Mouse (Mus musculus) monocyte, adult 5-6 weeks (primary cell): ENCODE measurements around the gene C1s2. TPM values are rescaled to one million over a fixed set of nuclear protein-coding genes. Genes with fewer than 3 reads are reported as not detected.
"Not testable (repeated sequence)": the region's sequence is repeated elsewhere in the genome, so short reads cannot be mapped to it uniquely, and the experiment has no call there.

Experiments used
- ATAC-seq: fragments of 153-309, 156-312 bp; replicated peaks from 2 replicates; pipeline ENCODE4 v1.8.0; 2017; ENCODE audit warnings: mild to moderate bottlenecking; ENCODE audit not compliant: low TSS enrichment, insufficient number of reproducible peaks, severe bottlenecking, poor library complexity, low FRiP score
- total RNA-seq: library from RNA; stranded (forward); fragments of 200-1000, 200-491, 200-594 nt; gene quantifications from 3 replicates; pipeline ENCODE4 v1.2.3, GENCODE M21; 2017

Gene C1s2
- total RNA-seq, 1 experiment from 2014 or later = not detected

DNA sequence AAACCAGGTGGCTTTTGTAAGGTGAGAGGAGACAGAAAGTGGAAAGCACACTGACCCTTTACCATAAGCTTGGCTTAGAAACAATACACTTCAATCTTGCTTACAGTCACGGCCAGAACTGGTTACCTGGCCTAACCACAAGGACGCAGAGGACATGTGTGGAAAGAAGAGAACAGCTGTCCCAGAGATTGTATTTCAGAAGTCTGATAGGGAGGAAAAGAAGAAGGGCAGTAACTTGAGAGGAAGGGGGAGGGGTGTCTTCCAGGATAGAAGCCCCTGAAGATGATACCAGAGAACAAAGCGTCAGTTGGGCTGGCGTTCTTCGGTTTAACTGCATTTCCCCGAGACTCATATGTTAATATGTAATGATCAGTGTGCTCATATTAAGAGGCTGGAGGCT is 20.0 kb upstream of the C1s2 start:
- ATAC-seq = no peak

DNA sequence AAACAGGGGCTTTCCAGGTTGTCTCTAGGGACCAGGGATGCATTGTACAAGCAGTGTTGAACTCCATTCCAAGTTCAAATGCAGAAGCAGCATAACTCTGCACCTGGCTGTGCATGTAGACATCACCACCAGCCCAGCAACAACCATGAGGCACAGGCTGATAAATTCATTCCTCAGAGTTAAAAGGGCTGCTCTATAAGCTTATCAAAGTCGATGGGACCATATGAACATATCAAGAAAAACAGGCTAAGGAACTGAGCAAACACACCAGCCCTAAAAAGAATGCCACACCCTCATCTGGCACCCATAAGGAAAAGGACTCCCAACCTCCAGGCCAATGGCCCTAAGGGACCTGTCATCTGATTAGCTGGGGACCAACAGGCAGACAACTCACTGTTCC is 10.5 kb upstream of the C1s2 start:
- ATAC-seq = no peak

DNA sequence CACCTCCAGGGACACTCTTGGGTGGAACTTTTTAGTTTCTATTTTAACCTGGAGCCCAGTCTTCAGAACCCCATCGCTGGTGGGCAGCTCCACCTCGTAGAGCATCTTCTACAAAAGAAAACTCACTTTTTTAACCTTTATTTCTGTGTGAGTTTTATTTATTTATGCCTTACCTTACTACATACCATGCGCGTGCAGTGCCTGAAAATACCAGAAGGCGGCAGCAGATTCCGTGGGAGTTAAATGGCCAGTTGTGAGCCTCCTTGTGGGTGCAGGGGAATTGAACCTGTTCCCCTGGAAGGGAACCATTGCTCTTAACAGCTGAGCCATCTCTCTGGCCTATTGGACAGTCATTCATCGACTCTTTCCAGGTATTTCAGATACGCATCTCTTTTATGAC is 5.1 kb upstream of the C1s2 start:
- ATAC-seq = peak; percentile 65

DNA sequence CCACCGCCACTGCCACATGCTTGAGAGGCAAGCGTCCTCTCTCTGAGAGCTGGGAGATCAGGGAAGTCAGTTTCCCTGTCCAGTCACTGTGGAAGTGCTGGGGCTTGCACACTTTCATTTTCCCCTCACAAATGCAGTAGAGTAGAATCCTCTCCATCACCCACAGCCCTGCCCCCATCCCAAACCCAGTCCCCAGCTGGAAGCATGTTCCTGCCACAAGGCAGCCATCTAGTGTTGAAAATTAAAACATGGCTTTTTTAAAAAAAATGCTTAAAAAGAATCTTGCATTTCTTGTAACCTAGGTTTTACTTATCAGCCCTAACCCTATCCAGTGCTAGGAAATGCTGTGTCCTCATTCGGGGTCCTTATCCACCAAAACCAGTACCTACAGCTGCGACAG is 4.2 kb upstream of the C1s2 start:
- ATAC-seq = no peak

DNA sequence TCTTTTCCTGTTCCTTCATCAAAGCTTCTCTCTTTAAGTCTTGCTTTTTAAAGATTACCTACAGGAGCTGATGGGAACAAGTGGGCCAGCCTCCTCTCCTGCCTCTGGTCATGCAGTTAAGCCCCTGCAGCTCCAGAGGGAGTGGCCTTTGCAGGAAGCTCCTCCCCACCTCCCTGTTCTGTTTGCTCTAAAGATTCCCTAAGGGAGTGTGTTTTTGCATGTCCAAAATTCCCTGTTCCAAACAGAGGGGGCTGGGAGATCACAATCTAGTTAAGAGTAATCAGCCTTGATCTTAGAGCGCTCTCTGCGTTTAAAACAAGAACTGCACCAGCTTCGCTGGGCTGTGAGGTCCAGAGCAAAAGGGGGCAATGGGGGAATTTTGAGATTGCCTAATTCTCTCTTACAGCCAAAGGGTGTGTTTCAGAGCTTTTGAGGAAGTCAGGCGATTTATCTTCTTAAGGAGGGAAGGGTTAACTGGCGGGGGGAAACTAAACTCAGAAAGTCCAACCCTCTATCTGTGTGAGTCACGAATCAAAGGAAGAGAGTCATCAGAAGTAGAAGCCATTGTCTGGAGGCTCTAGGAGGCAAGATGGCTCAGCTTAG is 1.1 kb upstream of the C1s2 start:
- peak; percentile 57 for ATAC-seq

DNA sequence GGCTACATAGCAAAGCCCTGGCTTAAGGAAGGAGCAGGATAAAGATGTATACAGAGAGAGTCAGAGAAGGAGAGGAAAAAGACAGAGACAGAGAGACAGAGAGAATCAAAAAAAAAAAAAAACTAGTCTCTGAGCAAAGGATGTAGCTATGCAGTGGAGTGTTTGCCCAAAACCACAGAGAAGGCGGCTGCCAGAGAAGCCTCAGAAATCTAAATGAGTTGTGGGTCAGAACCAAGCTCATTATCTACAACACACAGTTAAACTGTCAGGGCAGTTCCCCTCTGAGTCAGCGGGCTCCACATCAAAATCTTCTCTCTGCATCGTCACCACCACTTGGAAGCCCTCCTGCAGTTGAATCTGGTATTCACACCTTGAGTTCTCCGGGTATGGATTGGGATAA is 5.1 kb downstream of the C1s2 start:
- ATAC-seq = no peak

DNA sequence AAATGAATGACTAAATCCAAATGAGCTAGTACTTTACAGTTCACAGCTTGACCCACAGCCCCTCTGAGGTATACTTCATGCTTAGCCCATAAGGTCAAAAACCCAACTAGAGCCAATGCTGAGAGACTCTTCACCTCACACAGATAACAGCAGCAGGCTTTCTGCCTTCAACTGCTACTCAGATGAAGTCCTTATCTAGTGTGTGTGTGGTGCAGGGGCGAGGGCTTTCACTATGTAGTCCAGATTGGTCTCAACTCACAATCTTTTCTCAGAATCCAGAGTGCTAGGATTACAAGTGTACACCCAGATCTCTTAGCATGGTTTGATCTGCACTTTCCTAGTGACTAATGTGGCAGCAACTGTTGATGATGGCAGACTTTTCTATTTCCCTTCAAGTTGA is 9.7 kb downstream of the C1s2 start:
- ATAC-seq = not testable (repeated sequence)

DNA sequence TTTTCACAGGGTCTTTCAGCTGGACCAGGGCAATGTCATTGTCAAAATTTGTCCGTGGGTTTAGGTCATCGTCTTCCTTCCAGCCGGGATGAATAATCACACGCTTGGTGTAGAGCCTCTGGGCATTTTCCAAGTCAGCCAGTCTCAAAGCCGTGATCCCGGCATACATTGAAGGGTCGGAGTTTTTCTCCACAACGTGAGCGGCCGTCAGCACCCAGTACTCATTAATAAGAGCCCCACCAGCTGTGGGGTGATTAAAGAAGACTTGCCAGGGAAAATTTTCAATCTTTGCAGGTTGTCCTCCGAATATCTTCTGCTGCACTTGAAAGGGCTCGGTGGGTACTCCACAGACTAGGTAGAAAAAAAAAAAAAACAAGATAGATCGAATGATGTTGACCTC is 10.3 kb downstream of the C1s2 start:
- no peak for ATAC-seq

DNA sequence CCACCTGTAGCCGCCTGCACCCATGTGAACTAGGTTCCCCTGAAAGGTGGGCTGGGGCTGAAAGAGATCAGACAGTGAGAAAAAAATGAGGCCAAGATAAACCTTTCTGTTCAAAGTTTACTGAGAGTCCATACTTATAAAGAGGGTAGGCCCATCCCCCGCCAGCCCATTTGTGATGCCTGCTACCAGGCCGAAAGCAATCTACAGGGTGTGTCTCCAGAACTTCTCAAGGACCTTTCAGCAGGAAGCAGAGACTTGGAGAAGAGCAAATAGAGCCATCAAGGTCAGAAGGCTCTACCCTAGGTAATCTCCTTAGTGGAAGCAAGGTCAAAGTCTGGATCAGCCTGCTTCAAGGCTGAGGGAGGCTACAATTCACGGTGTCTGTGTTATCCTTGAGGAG is 33.9 kb downstream of the C1s2 start:
- ATAC-seq = no peak

DNA sequence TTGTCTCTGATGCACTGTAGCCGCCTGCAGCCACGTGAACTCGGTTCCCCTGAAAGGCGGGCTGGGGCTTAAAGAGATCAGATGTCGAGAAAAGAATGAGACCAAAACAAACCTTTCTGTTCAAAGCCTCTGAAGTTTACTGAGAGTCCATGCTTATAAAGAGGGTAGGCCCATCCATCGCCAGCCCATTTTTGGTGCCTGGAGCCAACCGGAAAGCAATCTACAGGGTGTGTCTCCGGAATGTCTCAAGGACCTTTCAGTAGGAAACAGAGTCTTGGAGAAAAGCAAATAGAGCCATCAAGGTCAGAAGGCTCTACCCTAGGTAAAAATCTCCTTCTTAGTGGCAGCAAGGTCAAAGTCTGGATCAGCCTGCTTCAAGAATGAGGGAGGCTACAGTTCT is 42.8 kb downstream of the C1s2 start:
- no peak for ATAC-seq

DNA sequence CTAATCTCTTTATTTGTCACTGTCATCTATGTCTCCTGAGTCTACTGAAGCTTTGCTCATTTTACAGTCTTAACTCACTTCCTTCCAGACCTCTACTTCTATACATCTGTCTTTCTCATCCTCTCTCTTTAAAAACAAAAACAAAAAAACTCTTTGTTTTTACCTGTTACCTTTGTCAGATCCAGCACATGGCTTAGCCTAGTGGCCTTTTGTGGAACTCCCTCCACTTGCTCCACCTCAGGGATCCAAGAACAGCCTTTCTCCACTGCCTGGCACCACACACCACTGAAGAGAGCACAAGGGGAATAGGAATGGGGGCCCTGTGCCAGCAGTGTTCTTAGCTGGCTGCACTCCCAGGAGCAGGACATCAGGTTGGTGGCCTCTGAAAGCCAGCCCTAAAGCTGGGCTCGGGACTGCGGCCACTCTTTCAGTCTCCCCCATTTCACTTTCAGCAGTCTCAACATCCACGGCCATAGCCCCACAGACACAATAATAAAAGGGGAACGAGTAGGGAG is 43.6 kb downstream of the C1s2 start:
- ATAC-seq = no peak

DNA sequence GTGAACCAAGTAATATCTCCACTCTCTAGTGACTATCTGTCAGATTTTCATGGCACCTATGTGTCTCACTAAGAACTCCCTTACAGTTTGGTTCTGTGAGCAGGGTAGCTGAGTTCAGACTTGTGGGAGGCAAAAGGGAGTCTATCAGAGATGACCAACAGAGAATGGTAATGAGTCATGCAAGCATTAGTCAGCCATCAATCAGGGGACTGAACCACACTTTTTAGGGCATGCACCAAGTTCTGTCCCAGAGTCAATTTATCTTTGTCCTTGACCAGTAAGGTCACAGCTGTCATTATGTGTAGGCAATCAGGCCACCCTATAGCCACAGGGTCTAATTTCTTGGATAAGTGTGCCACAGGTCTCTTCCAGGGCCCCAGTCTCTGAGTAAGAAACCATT is 47.1 kb downstream of the C1s2 start:
- no peak for ATAC-seq

DNA sequence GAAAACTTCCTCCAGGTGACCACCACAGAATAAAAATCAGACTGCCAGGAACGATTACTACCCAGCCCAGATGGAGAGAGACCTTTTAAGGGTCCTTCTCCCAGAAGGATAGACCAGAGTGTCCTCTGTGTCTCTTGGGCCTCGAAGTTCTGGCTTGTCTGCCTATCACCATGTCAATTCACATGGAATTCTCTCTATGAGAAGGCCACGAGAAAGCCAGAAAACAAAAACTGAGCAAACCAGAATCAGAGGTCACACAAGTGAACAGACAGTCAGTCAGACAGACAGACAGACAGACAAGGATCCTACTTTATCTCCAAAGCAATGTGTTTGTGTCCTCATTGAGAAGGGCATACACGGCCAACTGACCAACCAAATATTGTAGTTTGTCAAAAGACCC is 49.6 kb downstream of the C1s2 start:
- no peak for ATAC-seq

DNA sequence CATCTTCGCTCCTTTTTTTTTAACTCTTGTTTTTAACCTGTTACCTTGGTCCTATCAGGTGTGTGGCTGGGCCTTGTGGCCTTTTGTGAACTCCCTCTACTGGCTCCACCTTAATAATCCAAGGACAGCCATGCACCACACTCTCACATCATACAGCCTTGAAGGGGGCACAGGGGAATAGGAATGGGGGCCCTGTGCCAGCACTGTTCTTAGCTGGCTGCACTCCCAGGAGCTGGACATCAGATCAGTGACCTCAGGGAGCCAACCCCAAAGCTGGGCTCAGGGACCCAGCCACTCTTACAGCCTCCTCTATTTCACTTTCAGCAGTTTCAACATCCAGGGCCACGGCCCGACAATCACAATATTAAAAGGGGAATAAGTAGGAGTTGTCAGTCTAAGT is 50.1 kb downstream of the C1s2 start:
- ATAC-seq = no peak

DNA sequence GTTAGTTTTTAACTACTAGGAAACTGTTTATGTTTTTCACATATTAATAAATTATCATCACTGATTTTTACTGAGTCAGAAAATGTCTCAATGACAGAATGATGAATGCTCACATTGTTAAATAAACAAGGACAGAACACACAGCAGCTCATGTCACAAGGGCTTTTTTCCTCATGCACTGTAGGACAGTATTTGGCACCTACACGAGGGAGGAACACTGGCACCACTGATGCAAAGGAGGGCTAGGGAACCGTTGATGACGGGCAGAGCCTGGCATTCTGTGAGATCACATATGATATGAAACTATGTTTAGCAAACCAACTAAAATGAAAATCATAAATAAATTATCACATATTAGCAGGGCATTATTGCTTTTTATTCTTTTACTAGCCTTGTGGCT is 51.0 kb downstream of the C1s2 start:
- ATAC-seq = no peak

DNA sequence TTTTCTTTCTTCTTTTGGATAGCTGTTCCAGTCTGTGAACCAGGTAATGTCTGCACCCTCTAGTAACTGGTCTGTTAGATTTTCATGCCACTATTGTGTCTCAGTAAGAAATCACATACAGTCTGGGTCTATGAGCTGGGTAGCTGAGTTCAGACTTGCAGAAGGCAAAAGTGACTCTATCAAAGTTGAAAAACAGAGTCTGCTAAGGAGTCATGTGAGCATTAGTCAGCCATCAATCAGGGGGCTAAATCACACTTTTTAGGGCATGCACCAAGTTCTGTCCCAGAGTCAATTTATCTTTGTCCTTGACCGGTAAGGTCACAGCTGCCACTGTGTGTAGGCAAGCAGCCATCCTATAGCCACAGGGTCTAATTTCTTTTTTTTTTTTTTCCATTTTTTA is 53.7 kb downstream of the C1s2 start:
- ATAC-seq = no peak

DNA sequence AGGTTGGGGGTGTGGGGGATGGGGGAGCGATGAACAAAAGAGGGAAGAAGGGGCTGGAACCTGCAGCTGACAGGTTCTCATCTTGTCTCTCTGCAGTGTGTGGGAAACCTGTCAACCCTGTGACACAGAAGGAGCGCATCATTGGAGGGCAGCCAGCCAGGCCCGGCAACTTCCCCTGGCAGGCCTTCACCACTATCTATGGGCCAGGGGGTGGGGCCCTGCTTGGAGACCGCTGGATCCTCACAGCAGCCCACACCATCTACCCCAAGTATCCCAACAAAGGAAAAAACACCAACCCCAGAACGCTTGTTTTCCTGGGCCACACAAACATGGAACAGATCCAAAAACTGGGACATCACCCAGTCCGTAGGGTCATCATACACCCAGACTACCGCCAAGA is 55.7 kb downstream of the C1s2 start:
- ATAC-seq = not testable (repeated sequence)

DNA sequence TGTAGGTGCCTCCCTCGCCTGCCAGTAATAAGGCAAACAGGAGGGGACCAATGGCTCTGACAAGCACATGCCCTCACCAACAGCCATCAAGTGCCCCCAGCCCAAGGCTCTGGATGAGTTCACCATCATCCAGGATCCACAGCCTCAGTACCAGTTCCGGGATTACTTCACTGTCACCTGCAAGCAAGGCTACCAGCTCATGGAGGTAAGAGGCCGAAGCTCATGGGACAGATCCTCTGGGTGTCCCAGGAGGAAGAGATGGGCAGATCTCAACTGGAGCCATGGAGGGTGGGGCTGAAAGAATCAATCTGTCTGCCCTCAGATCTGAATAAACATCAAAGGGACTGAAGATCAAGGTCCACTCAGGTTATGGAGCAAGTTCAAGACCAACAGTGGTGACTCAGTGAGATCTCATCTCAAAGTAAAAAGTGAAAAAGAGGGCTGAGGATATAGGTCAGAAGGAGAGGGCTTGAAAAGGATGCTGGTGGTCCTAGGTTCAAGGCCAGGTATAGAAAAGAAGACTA is 60.7 kb downstream of the C1s2 start:
- not testable (repeated sequence) for ATAC-seq
